Mouse (Mus musculus): ENCODE measurements around the gene Megf9. TPM values are rescaled to one million over a fixed set of nuclear protein-coding genes. Genes with fewer than 3 reads are reported as not detected.

The Megf9 gene
- polyA plus RNA-seq, 1 experiment, result 2.6 TPM

- Histone ChIP-seq H3K36me3 (ENCODE audit: control insufficient read depth, insufficient read depth) (no peaks in the 10 kb centered on the region), H3K4me3 (no peak overlapping the region), H3K27me3 (ENCODE audit: control insufficient read depth, insufficient read depth, insufficient read length) (no peaks in the 10 kb centered on the region), H3K4me2 (ENCODE audit: low read depth) (no peak overlapping the region), H3K79me2 (ENCODE audit: control insufficient read depth, insufficient read depth) (no peaks in the 10 kb centered on the region), H3ac (ENCODE audit: control insufficient read depth, insufficient read length) (no peak overlapping the region)
- TF ChIP-seq MYOG (IDR thresholded peaks at IDR 0.05; ENCODE audit: control insufficient read depth in 1 of 3, insufficient read depth in 1 of 3, insufficient read length in 2 of 3, low read depth in 2 of 3), result no peak
Observed at GRCm38 (mm10) chr4:70505951-70506350, 28.8 kb downstream of the Megf9 start.

GRCm38 (mm10) chr4:70503827-70504226, 31.0 kb downstream of the Megf9 start:
- TF ChIP-seq E2F4 (IDR thresholded peaks at IDR 0.05; ENCODE audit: insufficient read depth) (no peak), POLR2A (IDR thresholded peaks at IDR 0.05; ENCODE audit: insufficient read length, low read depth) (no peak), TCF3 (IDR thresholded peaks at IDR 0.05; ENCODE audit: insufficient read length, low read depth) (no peak), MYOD1 (IDR thresholded peaks at IDR 0.05; ENCODE audit: control insufficient read depth in 1 of 3, insufficient read length in 2 of 3, low read depth in 2 of 3) (no peak), TCF12 (IDR thresholded peaks at IDR 0.05; ENCODE audit: insufficient read depth, poor library complexity, severe bottlenecking) (no peak), POLR2AphosphoS2 (IDR thresholded peaks at IDR 0.05; ENCODE audit: insufficient read length, low read depth) (no peak), REST (IDR thresholded peaks at IDR 0.05; ENCODE audit: insufficient read depth, insufficient read length) (no peak), CEBPB (IDR thresholded peaks at IDR 0.05; ENCODE audit: insufficient read depth, poor library complexity, severe bottlenecking) (no peak), MYOG (IDR thresholded peaks at IDR 0.05; ENCODE audit: control insufficient read depth in 1 of 3, insufficient read depth in 1 of 3, insufficient read length in 2 of 3, low read depth in 2 of 3) (no peak), SRF (IDR thresholded peaks at IDR 0.05; ENCODE audit: control insufficient read depth, insufficient read length, low read depth) (no peak), USF1 (IDR thresholded peaks at IDR 0.05; ENCODE audit: low read depth) (no peak), MAX (IDR thresholded peaks at IDR 0.05; ENCODE audit: low read depth) (no peak)
- Histone ChIP-seq H3ac (ENCODE audit: control insufficient read depth, insufficient read length) (no peak overlapping the region), H3K27me3 (ENCODE audit: control insufficient read depth, insufficient read depth, insufficient read length) (no peaks in the 10 kb centered on the region), H3K36me3 (ENCODE audit: control insufficient read depth, insufficient read depth) (no peaks in the 10 kb centered on the region), H3K4me3 (no peak overlapping the region), H3K79me2 (ENCODE audit: control insufficient read depth, insufficient read depth) (no peaks in the 10 kb centered on the region), H3K4me2 (ENCODE audit: low read depth) (no peak overlapping the region)

- Histone ChIP-seq H3ac (ENCODE audit: control insufficient read depth, insufficient read length) (no peak overlapping the region), H3K36me3 (ENCODE audit: control insufficient read depth, insufficient read depth) (no peaks in the 10 kb centered on the region), H3K4me3 (no peak overlapping the region), H3K27me3 (ENCODE audit: control insufficient read depth, insufficient read depth, insufficient read length) (no peaks in the 10 kb centered on the region), H3K79me2 (ENCODE audit: control insufficient read depth, insufficient read depth) (no peaks in the 10 kb centered on the region), H3K4me2 (ENCODE audit: low read depth) (no peak overlapping the region)
- TF ChIP-seq POLR2AphosphoS2 (IDR thresholded peaks at IDR 0.05; ENCODE audit: insufficient read length, low read depth), result no peak
- no peak for TF ChIP-seq CEBPB (IDR thresholded peaks at IDR 0.05; ENCODE audit: insufficient read depth, poor library complexity, severe bottlenecking)
- no peak for TF ChIP-seq POLR2A (IDR thresholded peaks at IDR 0.05; ENCODE audit: insufficient read length, low read depth)
- no peak for TF ChIP-seq MYOD1 (IDR thresholded peaks at IDR 0.05; ENCODE audit: control insufficient read depth in 1 of 3, insufficient read length in 2 of 3, low read depth in 2 of 3)
- no peak for TF ChIP-seq USF1 (IDR thresholded peaks at IDR 0.05; ENCODE audit: low read depth)
- TF ChIP-seq TCF3 (IDR thresholded peaks at IDR 0.05; ENCODE audit: insufficient read length, low read depth), result no peak
- TF ChIP-seq MAX (IDR thresholded peaks at IDR 0.05; ENCODE audit: low read depth), result no peak
- TF ChIP-seq E2F4 (IDR thresholded peaks at IDR 0.05; ENCODE audit: insufficient read depth), result no peak
- TF ChIP-seq MYOG (IDR thresholded peaks at IDR 0.05; ENCODE audit: control insufficient read depth in 1 of 3, insufficient read depth in 1 of 3, insufficient read length in 2 of 3, low read depth in 2 of 3), result no peak
- TF ChIP-seq TCF12 (IDR thresholded peaks at IDR 0.05; ENCODE audit: insufficient read depth, poor library complexity, severe bottlenecking), result no peak
- TF ChIP-seq REST (IDR thresholded peaks at IDR 0.05; ENCODE audit: insufficient read depth, insufficient read length), result no peak
- no peak for TF ChIP-seq SRF (IDR thresholded peaks at IDR 0.05; ENCODE audit: control insufficient read depth, insufficient read length, low read depth)
Observed at GRCm38 (mm10) chr4:70499285-70499684, 35.5 kb downstream of the Megf9 start.

- Histone ChIP-seq H3K36me3 (ENCODE audit: control insufficient read depth, insufficient read depth) (no peaks in the 10 kb centered on the region), H3ac (ENCODE audit: control insufficient read depth, insufficient read length) (no peak overlapping the region), H3K4me2 (ENCODE audit: low read depth) (no peak overlapping the region), H3K27me3 (ENCODE audit: control insufficient read depth, insufficient read depth, insufficient read length) (no peaks in the 10 kb centered on the region), H3K4me3 (no peak overlapping the region), H3K79me2 (ENCODE audit: control insufficient read depth, insufficient read depth) (no peaks in the 10 kb centered on the region)
- TF ChIP-seq CEBPB (IDR thresholded peaks at IDR 0.05; ENCODE audit: insufficient read depth, poor library complexity, severe bottlenecking) (no peak), REST (IDR thresholded peaks at IDR 0.05; ENCODE audit: insufficient read depth, insufficient read length) (no peak), USF1 (IDR thresholded peaks at IDR 0.05; ENCODE audit: low read depth) (no peak), MAX (IDR thresholded peaks at IDR 0.05; ENCODE audit: low read depth) (no peak), E2F4 (IDR thresholded peaks at IDR 0.05; ENCODE audit: insufficient read depth) (no peak), POLR2AphosphoS2 (IDR thresholded peaks at IDR 0.05; ENCODE audit: insufficient read length, low read depth) (no peak), POLR2A (IDR thresholded peaks at IDR 0.05; ENCODE audit: insufficient read length, low read depth) (no peak), MYOD1 (IDR thresholded peaks at IDR 0.05; ENCODE audit: control insufficient read depth in 1 of 3, insufficient read length in 2 of 3, low read depth in 2 of 3) (no peak), TCF12 (IDR thresholded peaks at IDR 0.05; ENCODE audit: insufficient read depth, poor library complexity, severe bottlenecking) (no peak), TCF3 (IDR thresholded peaks at IDR 0.05; ENCODE audit: insufficient read length, low read depth) (no peak)
Observed at GRCm38 (mm10) chr4:70496978-70497377, 37.8 kb downstream of the Megf9 start.

GRCm38 (mm10) chr4:70489792-70490191, 45.0 kb downstream of the Megf9 start:
- H3ac ChIP-seq (ENCODE audit: control insufficient read depth, insufficient read length), result no peak overlapping the region
- no peak overlapping the region for H3K4me2 ChIP-seq (ENCODE audit: low read depth)
- no peaks in the 10 kb centered on the region for H3K36me3 ChIP-seq (ENCODE audit: control insufficient read depth, insufficient read depth)
- H3K27me3 ChIP-seq (ENCODE audit: control insufficient read depth, insufficient read depth, insufficient read length), result no peaks in the 10 kb centered on the region
- no peaks in the 10 kb centered on the region for H3K79me2 ChIP-seq (ENCODE audit: control insufficient read depth, insufficient read depth)
- H3K4me3 ChIP-seq, result no peak overlapping the region
- no peak for TF ChIP-seq USF1 (IDR thresholded peaks at IDR 0.05; ENCODE audit: low read depth)
- TF ChIP-seq CEBPB (IDR thresholded peaks at IDR 0.05; ENCODE audit: insufficient read depth, poor library complexity, severe bottlenecking), result no peak

Measured in myocyte (in vitro differentiated cells).